Mouse (Mus musculus) midbrain, embryonic 13.5 days (tissue): ENCODE measurements around the gene Heg1. TPM values are rescaled to one million over a fixed set of nuclear protein-coding genes. Genes with fewer than 3 reads are reported as not detected.

Experiments
- ATAC-seq: fragments of 200-750 bp; cut with Nextera tagmentation; 2 replicates; pipeline ENCODE4 v1.8.0; 2017; ENCODE audit warnings: mild to moderate bottlenecking, moderate TSS enrichment, moderate library complexity
- H3K27ac ChIP-seq: fragments of 300-500 bp; sonication (generic); 2 replicates; pipeline ENCODE4 v1.5.1; 2015; ENCODE audit warnings: inconsistent platforms, mild to moderate bottlenecking, moderate library complexity
- H3K27me3 ChIP-seq: fragments of 300-500 bp; sonication (generic); 2 replicates; pipeline ENCODE4 v1.6.1; 2015; ENCODE audit warnings: mild to moderate bottlenecking, inconsistent platforms
- H3K36me3 ChIP-seq: fragments of 300-500 bp; sonication (generic); 2 replicates; pipeline ENCODE4 v1.6.1; 2015; ENCODE audit warnings: mild to moderate bottlenecking, inconsistent platforms
- H3K4me1 ChIP-seq: fragments of 300-500 bp; sonication (generic); replicated peaks from 2 replicates; pipeline ENCODE4 v1.6.1; 2015; ENCODE audit warnings: inconsistent platforms
- H3K4me2 ChIP-seq: fragments of 300-500 bp; sonication (generic); replicated peaks from 2 replicates; pipeline ENCODE4 v1.6.1; 2015; ENCODE audit warnings: moderate library complexity, mild to moderate bottlenecking, inconsistent platforms
- H3K4me3 ChIP-seq: fragments of 300-500 bp; sonication (generic); replicated peaks from 2 replicates; pipeline ENCODE4 v1.5.1; 2015; ENCODE audit warnings: mild to moderate bottlenecking, inconsistent platforms
- H3K9ac ChIP-seq: fragments of 300-500 bp; sonication (generic); replicated peaks from 2 replicates; pipeline ENCODE4 v1.6.1; 2015; ENCODE audit warnings: mild to moderate bottlenecking, inconsistent platforms
- H3K9me3 ChIP-seq: fragments of 300-500 bp; sonication (generic); 2 replicates; pipeline ENCODE4 v1.6.1; 2016; ENCODE audit warnings: mild to moderate bottlenecking, inconsistent platforms
- WGBS: fragments of 180-500 bp; shearing (Covaris S2); methylation state at CpG from one replicate; pipeline ENCODE4 v1.1.7; 2015; 5-methylcytosine and 5-hydroxymethylcytosine counted together
- polyA plus RNA-seq: library from polyadenylated mRNA; unstranded; fragments of >200 nt; fragmentation: Nextera tagmentation; extraction: Ambion mirVana; gene quantifications from 2 replicates; pipeline ENCODE4 v1.2.1, GENCODE M21; 2015

Gene Heg1
- polyA plus RNA-seq, 1 experiment from 2014 or later, result 19.2 TPM

- no peak for ATAC-seq
- WGBS, result 89% methylated on average over 7 of the region's 7 CpGs
- no peaks in the 10 kb centered on the region for H3K27me3 ChIP-seq
- H3K27ac ChIP-seq, result no peak overlapping the region
- no peaks in the 10 kb centered on the region for H3K36me3 ChIP-seq
- no peak overlapping the region for H3K4me2 ChIP-seq
- no peak overlapping the region for H3K9ac ChIP-seq
- H3K9me3 ChIP-seq, result no peaks in the 10 kb centered on the region
- peaks cover 27% of the 10 kb centered on the region for H3K4me1 ChIP-seq
- H3K4me3 ChIP-seq, result no peak overlapping the region
Measured at GRCm38 (mm10) chr16:33680271-33680670, 3.9 kb upstream of the Heg1 start.

DNA sequence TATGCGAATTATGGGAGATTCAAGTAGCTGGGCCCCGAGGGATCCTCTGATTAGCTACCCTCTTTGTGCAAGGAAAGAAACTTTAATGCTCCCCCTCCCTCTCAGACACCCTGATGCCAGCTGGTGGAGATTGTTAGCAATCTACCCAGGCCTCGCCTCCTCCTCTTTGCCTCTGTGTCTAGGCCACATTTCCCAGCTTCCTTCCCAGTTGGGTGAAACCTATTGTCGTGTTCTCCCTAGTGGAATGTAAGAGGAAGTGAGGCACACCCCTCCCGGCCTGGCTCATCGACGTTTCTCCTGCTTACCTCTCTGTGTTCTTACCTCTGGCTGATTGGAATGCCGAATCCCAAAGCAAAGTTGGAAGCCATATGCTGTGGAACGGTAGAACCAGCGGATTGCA lies 3.4 kb upstream of the Heg1 start:
- no peak overlapping the region for H3K4me2 ChIP-seq
- WGBS, result 62% methylated on average over 10 of the region's 10 CpGs
- peak overlapping the region; percentile 30; the same call in 1 of the 2 replicates for H3K27ac ChIP-seq
- H3K9me3 ChIP-seq, result no peaks in the 10 kb centered on the region
- H3K36me3 ChIP-seq, result no peaks in the 10 kb centered on the region
- no peak overlapping the region for H3K9ac ChIP-seq
- H3K4me3 ChIP-seq, result no peak overlapping the region
- ATAC-seq, result no peak
- peaks cover 33% of the 10 kb centered on the region for H3K4me1 ChIP-seq
- no peaks in the 10 kb centered on the region for H3K27me3 ChIP-seq

DNA sequence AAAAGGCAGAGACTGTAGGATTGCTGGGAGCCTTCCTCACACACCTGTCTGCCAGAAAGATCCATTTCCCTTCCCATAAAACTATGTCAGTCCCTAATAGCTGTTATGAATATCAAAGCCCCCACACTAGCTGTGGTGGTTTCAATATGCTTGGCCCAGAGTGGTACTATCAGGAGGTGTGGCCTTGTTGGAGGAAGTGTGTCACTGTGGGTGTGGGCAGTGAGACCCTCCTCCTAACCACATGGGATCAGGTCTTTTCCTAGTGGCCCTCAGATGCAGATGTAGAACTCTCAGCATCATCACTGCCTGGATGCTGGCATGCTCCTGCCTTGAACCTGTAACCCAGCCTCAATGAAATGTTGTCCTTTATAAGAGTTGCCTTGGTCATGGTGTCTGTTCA lies 2.5 kb upstream of the Heg1 start:
- Histone ChIP-seq H3K9ac (no peak overlapping the region), H3K27me3 (no peaks in the 10 kb centered on the region), H3K4me3 (no peak overlapping the region), H3K4me1 (peaks cover 39% of the 10 kb centered on the region), H3K4me2 (no peak overlapping the region), H3K9me3 (no peaks in the 10 kb centered on the region), H3K36me3 (no peaks in the 10 kb centered on the region), H3K27ac (no peak overlapping the region)
- ATAC-seq, result no peak

DNA sequence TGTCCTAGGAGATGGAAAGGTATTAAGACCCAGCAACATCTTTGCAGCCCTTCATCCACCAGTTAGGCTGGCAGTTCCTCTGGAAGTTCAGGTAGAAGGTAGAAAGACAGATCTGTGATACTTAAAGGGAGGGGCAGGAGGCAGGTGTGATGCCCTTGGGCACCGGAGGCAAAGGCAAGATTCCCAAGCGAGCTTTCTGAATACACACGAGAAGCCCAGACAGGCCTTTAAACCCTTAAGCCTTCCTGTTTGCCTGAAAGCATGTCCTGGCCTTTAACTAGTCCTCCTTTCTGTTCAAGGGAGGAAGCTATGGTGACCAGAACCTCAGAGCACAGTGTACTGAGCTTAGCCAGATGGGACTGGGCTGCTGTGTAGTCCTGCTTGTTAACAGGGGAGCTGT lies 1.5 kb upstream of the Heg1 start:
- Histone ChIP-seq H3K36me3 (no peaks in the 10 kb centered on the region), H3K27me3 (no peaks in the 10 kb centered on the region), H3K9ac (no peak overlapping the region), H3K4me3 (no peak overlapping the region), H3K4me1 (peaks cover 45% of the 10 kb centered on the region), H3K9me3 (no peaks in the 10 kb centered on the region), H3K4me2 (no peak overlapping the region), H3K27ac (no peak overlapping the region)
- WGBS, result 51% methylated on average over 3 of the region's 3 CpGs
- ATAC-seq, result no peak

- Histone ChIP-seq H3K4me2 (peak overlapping the region; percentile 93), H3K4me3 (peak overlapping the region; percentile 84), H3K9me3 (no peaks in the 10 kb centered on the region), H3K4me1 (peaks cover 53% of the 10 kb centered on the region), H3K36me3 (no peaks in the 10 kb centered on the region), H3K27me3 (no peaks in the 10 kb centered on the region), H3K27ac (peak overlapping the region; percentile 81; the same call in 1 of the 2 replicates), H3K9ac (peak overlapping the region; percentile 92)
- 61% methylated on average over 13 of the region's 13 CpGs for WGBS
- ATAC-seq, result peak; percentile 37
Measured at GRCm38 (mm10) chr16:33683206-33684161, 686 bp upstream of the Heg1 start.

GRCm38 (mm10) chr16:33684703-33685701 lies 832 bp downstream of the Heg1 start:
- Histone ChIP-seq H3K9me3 (no peaks in the 10 kb centered on the region), H3K4me3 (peak overlapping the region; percentile 84), H3K36me3 (no peaks in the 10 kb centered on the region), H3K27me3 (no peaks in the 10 kb centered on the region), H3K4me1 (peaks cover 64% of the 10 kb centered on the region), H3K9ac (peak overlapping the region; percentile 92), H3K4me2 (peak overlapping the region; percentile 93), H3K27ac (peak overlapping the region; percentile 81)
- peak; percentile 61 for ATAC-seq
- WGBS, result under 1% methylated on average over 46 of the region's 46 CpGs

- Histone ChIP-seq H3K4me3 (peak overlapping the region; percentile 84), H3K4me1 (peaks cover 65% of the 10 kb centered on the region), H3K9me3 (no peaks in the 10 kb centered on the region), H3K4me2 (peak overlapping the region; percentile 93), H3K27me3 (no peaks in the 10 kb centered on the region), H3K9ac (peak overlapping the region; percentile 92), H3K36me3 (no peaks in the 10 kb centered on the region), H3K27ac (no peak overlapping the region)
- no peak for ATAC-seq
- 73% methylated on average over 1 of the region's 1 CpGs for WGBS
Measured at GRCm38 (mm10) chr16:33686056-33686455, 1.9 kb downstream of the Heg1 start.

- 72% methylated on average over 3 of the region's 3 CpGs for WGBS
- H3K4me3 ChIP-seq, result peak overlapping the region; percentile 84
- no peaks in the 10 kb centered on the region for H3K27me3 ChIP-seq
- no peaks in the 10 kb centered on the region for H3K36me3 ChIP-seq
- no peaks in the 10 kb centered on the region for H3K9me3 ChIP-seq
- H3K4me1 ChIP-seq, result peaks cover 77% of the 10 kb centered on the region
- H3K27ac ChIP-seq, result peak overlapping the region; percentile 42; the same call in 1 of the 2 replicates
- no peak for ATAC-seq
- H3K9ac ChIP-seq, result peak overlapping the region; percentile 92
- peak overlapping the region; percentile 93 for H3K4me2 ChIP-seq
Measured at GRCm38 (mm10) chr16:33687724-33688123, 3.6 kb downstream of the Heg1 start.

- Histone ChIP-seq H3K27me3 (no peaks in the 10 kb centered on the region), H3K4me3 (no peak overlapping the region), H3K4me2 (no peak overlapping the region), H3K9ac (0 out of 2 replicates have a peak overlapping the region, but pooled peaks have one; percentile 32), H3K4me1 (peaks cover 78% of the 10 kb centered on the region), H3K36me3 (no peaks in the 10 kb centered on the region), H3K9me3 (no peaks in the 10 kb centered on the region), H3K27ac (peak overlapping the region; percentile 61)
- 86% methylated on average over 6 of the region's 6 CpGs for WGBS
- ATAC-seq, result no peak
Measured at GRCm38 (mm10) chr16:33690975-33691747, 7.0 kb downstream of the Heg1 start.

DNA sequence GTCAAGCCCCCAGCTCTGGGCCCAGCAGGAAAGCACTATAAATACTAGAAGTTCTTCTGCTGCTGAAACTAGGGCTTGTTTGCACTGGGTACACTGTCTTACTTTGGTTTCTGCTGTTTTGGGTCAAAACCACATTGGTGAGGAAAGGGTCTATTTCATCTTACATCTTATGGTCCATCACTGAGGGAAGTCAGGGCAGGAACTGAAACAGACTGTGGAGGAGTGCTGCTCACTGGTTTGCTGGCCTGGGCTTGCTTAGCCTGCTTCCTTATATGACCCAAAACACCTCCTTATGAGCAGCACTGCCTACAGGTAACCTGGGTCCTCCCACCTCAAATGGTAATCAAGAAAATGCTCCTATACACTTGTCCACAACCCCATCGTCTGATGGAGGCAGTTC lies 9.4 kb downstream of the Heg1 start:
- H3K27me3 ChIP-seq, result no peaks in the 10 kb centered on the region
- no peaks in the 10 kb centered on the region for H3K36me3 ChIP-seq
- no peak overlapping the region for H3K4me3 ChIP-seq
- no peak overlapping the region for H3K27ac ChIP-seq
- H3K4me2 ChIP-seq, result no peak overlapping the region
- H3K4me1 ChIP-seq, result peaks cover 77% of the 10 kb centered on the region
- no peak for ATAC-seq
- H3K9me3 ChIP-seq, result no peaks in the 10 kb centered on the region
- no peak overlapping the region for H3K9ac ChIP-seq
- 73% methylated on average over 1 of the region's 1 CpGs for WGBS

DNA sequence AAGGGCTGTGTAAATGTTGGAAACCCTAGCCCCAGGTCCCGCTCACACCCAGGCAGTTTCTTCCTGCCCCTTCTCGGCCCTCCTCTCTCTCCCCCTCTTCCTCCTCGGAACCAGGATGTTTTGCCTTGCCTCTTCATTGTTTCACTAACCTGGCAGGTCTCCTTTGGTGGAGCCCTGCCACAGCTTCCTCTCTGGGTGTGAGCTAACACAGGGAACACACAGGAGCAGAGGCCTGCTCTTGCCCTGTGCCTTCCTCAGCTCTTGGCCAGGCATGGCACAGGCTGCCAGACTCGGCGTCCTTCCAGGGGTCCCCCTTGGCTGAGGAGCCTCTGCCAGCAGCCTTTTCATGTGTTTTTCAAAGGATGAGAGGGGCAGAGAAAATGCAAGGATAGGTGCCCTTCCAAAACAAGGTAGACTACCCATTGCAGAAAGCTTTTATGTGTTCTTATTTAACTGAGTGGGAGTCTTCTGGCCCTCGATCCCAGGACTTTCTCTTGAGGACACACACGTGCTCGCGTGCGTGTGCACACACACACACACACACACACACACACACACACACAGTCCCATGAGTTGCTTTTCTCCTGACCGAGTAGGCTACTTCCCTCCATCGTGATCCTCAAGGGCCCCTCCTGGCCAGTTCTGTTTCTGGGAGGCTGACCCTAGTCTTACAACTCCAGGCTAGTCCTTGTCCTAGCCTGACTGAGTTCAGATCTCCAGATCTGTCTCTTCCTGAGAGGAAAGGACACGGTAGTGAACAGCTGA lies 12.8 kb downstream of the Heg1 start:
- WGBS, result 72% methylated on average over 13 of the region's 13 CpGs
- Histone ChIP-seq H3K9me3 (no peaks in the 10 kb centered on the region), H3K27me3 (no peaks in the 10 kb centered on the region), H3K4me1 (peaks cover 67% of the 10 kb centered on the region), H3K36me3 (no peaks in the 10 kb centered on the region), H3K4me2 (no peak overlapping the region), H3K27ac (peak overlapping the region; percentile 68), H3K9ac (peak overlapping the region; percentile 29; the same call in 1 of the 2 replicates), H3K4me3 (no peak overlapping the region)
- ATAC-seq, result no peak
